Mouse (Mus musculus): ENCODE measurements around the gene Sectm1a.

DNA sequence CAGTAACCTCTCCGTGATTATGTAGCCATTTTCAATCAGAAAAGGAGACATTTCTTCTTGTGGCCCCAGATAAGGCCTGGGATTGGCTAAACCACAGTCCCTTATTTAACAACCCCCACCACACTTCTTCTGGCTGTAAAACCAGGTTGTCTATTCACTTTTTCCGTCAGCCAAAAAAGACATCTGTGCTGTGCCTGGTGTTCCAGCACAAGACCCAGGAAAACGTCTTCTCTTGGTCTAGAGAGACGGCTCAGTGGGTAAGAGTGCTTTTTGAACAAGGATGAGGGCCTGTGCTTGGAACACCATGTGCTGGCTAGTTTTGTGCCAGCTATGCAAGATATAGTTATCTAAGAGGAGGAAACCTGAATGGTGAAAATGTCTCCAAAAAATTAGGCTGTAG is 42.4 kb upstream of the Sectm1a start:
- no peak for TF ChIP-seq POLR2A (IDR thresholded peaks at IDR 0.05; ENCODE audit: insufficient read depth, low read length)
- no peak for TF ChIP-seq EP300 (IDR thresholded peaks at IDR 0.05; ENCODE audit: insufficient read depth, low read depth, low read length)
